Mouse (Mus musculus) liver, adult 2 months (tissue): ENCODE results near the gene Pth.

Experiments
- CTCF ChIP-seq: fragments of 200-500 bp; IDR thresholded peaks from 2 replicates; pipeline ENCODE4 v1.5.1; 2011; ENCODE audit warnings: low read depth, low read length, control low read depth
- POLR2A ChIP-seq: fragments of 200-500 bp; IDR thresholded peaks from 2 replicates; pipeline ENCODE4 v1.6.1; 2011; ENCODE audit warnings: low read length, control low read depth; ENCODE audit not compliant: insufficient read depth; ENCODE audit errors: extremely low read depth

DNA sequence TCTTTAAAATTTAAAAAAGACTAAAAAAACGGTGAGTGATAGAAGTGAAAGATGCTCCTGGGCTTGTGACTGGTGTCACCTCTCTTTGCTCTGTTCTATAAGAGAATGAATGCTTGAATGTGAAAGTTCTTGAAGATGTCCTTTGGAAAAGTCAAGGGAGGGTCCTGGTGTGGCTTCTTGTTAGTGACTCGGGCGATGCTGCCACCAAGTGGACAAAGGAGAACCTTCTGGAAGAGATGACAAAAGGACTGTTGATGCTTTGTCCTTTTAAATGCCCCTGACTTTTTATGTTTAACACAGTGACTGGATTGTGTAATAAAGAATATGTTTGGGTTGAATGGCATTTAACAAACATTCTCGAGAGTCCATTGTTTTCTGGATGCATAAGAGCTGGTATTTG, 45.9 kb upstream of the Pth start:
- TF ChIP-seq CTCF: peak; percentile 32; the same call in 1 of the 2 replicates
- TF ChIP-seq POLR2A: no peak
